Mouse (Mus musculus) midbrain, postnatal 0 days (tissue): Measurements from ENCODE around the gene Cd276. TPM values are rescaled to one million over a fixed set of nuclear protein-coding genes. Genes with fewer than 3 reads are reported as not detected.
A peak's percentile ranks its signal among the peaks of the same experiment; 100 is the strongest.

ENCODE experiments used
- ATAC-seq: fragments of 200-750 bp; cut with Nextera tagmentation; 2 replicates; pipeline ENCODE4 v1.8.0; 2017; ENCODE audit warnings: moderate number of reproducible peaks, mild to moderate bottlenecking, moderate TSS enrichment, moderate library complexity; ENCODE audit not compliant: low FRiP score
- DNase-seq: peaks from one replicate; pipeline ENCODE4 v3.0.0-alpha.2; 2015; ENCODE audit warnings: low spot score
- H3K27ac ChIP-seq: fragments of 300-500 bp; sonication (generic); 2 replicates; pipeline ENCODE4 v1.5.1; 2014; ENCODE audit warnings: low read depth, mild to moderate bottlenecking, low read length, mixed read lengths
- H3K27me3 ChIP-seq: fragments of 300-500 bp; sonication (generic); 2 replicates; pipeline ENCODE4 v1.6.1; 2014; ENCODE audit warnings: low read length, control low read depth, mixed read lengths; ENCODE audit not compliant: insufficient read depth
- H3K36me3 ChIP-seq: fragments of 300-500 bp; sonication (generic); 2 replicates; pipeline ENCODE4 v1.6.1; 2014; ENCODE audit warnings: low read length, control low read depth, mixed read lengths; ENCODE audit not compliant: insufficient read depth
- H3K4me1 ChIP-seq: fragments of 300-500 bp; sonication (generic); 2 replicates; pipeline ENCODE4 v1.6.1; 2014; ENCODE audit warnings: mild to moderate bottlenecking, control low read depth, antibody characterized with exemption, low read length, mixed read lengths; ENCODE audit not compliant: insufficient read depth
- H3K4me2 ChIP-seq: fragments of 300-500 bp; sonication (generic); 2 replicates; pipeline ENCODE4 v1.6.1; 2014; ENCODE audit warnings: low read depth, mild to moderate bottlenecking, low read length, mixed read lengths; ENCODE audit not compliant: poor library complexity, severe bottlenecking
- H3K4me3 ChIP-seq: fragments of 300-500 bp; sonication (generic); 2 replicates; pipeline ENCODE4 v1.5.1; 2014; ENCODE audit warnings: low read depth, mild to moderate bottlenecking, low read length, moderate library complexity
- H3K9ac ChIP-seq: fragments of 300-500 bp; sonication (generic); replicated peaks from 2 replicates; pipeline ENCODE4 v1.6.1; 2014; ENCODE audit warnings: mild to moderate bottlenecking, low read length, moderate library complexity, mixed read lengths; ENCODE audit not compliant: poor library complexity, severe bottlenecking
- H3K9me3 ChIP-seq: fragments of 300-500 bp; sonication (generic); 2 replicates; pipeline ENCODE4 v1.6.1; 2016; ENCODE audit warnings: low read length, control low read depth
- CTCF ChIP-seq: IDR thresholded peaks from 2 replicates; pipeline ENCODE4 v1.5.1; 2016; ENCODE audit warnings: antibody characterized with exemption, mild to moderate bottlenecking
- WGBS: fragments of 180-500 bp; shearing (Covaris S2); extraction: QIAGEN DNeasy Blood & Tissue Kit; methylation state at CpG from one replicate; pipeline ENCODE4 v1.1.7; 2014; 5-methylcytosine and 5-hydroxymethylcytosine counted together
- polyA plus RNA-seq: library from polyadenylated mRNA; unstranded; fragments of >200 nt; fragmentation: Nextera tagmentation; extraction: Ambion mirVana; gene quantifications from 2 replicates; pipeline ENCODE4 v1.2.1, GENCODE M21; 2015
- total RNA-seq: library from RNA; depleted of rRNA; stranded (reverse); fragments of >200 nt; gene quantifications from 2 replicates; pipeline ENCODE4 v1.2.3, GENCODE M21; 2014; rRNA removed

Gene Cd276
- total and polyA plus RNA-seq, 2 experiments from 2014 or later: 21.5 to 25.5 TPM

DNA sequence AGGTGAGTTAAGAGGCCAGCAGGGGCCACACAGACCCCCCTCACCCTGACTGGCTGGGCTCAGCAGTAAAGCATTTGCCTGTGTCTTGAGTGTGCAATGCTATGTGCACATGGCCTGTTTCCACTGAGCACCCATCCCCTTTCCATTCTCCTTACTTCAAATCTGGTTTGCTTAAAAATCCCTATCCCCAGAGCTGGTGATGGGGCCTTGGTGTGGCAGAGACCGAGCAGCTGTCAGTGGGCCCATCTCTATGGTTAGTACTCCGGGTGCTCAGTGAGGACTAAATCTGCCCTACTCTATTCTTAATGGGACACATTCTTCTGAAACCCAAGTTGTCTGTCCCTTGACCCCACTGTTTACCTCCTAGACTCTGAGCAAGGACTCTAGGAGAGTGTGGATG lies 64.8 kb downstream of the Cd276 start:
- peaks cover 6% of the 10 kb centered on the region; the same call in 1 of the 2 replicates for H3K36me3 ChIP-seq
- WGBS: 78% methylated on average over 2 of the region's 2 CpGs
- H3K4me2 ChIP-seq: peak overlapping the region; percentile 97
- no peak for TF ChIP-seq CTCF
- ATAC-seq (no peak), DNase-seq (no peak)
- H3K9ac ChIP-seq: peak overlapping the region; percentile 90; the same call in 1 of the 2 replicates
- peaks cover 6% of the 10 kb centered on the region for H3K4me1 ChIP-seq
- no peaks in the 10 kb centered on the region for H3K9me3 ChIP-seq
- H3K27me3 ChIP-seq: no peaks in the 10 kb centered on the region
- H3K4me3 ChIP-seq: peak overlapping the region; percentile 88
- H3K27ac ChIP-seq: no peak overlapping the region

- H3K27me3 ChIP-seq: no peaks in the 10 kb centered on the region
- H3K36me3 ChIP-seq: peaks cover 6% of the 10 kb centered on the region; the same call in 1 of the 2 replicates
- 0 out of 2 replicates have a peak overlapping the region, but pooled peaks have one; percentile 26 for H3K27ac ChIP-seq
- 9% methylated on average over 7 of the region's 7 CpGs for WGBS
- ATAC-seq (0 out of 2 replicates have a peak, but pooled peaks have one; percentile 7), DNase-seq (no peak)
- peak overlapping the region; percentile 88 for H3K4me3 ChIP-seq
- H3K9ac ChIP-seq: peak overlapping the region; percentile 90
- TF ChIP-seq CTCF: no peak
- peaks cover 6% of the 10 kb centered on the region for H3K4me1 ChIP-seq
- peak overlapping the region; percentile 97 for H3K4me2 ChIP-seq
- H3K9me3 ChIP-seq: no peaks in the 10 kb centered on the region
Measured at GRCm38 (mm10) chr9:58489865-58490165, 65.4 kb downstream of the Cd276 start.

GRCm38 (mm10) chr9:58489133-58489864 lies 65.9 kb downstream of the Cd276 start:
- peak; percentile 35 for ATAC-seq
- Histone ChIP-seq H3K4me3 (peak overlapping the region; percentile 88), H3K4me1 (peaks cover 6% of the 10 kb centered on the region), H3K27me3 (no peaks in the 10 kb centered on the region), H3K9me3 (no peaks in the 10 kb centered on the region), H3K27ac (peak overlapping the region; percentile 92), H3K4me2 (peak overlapping the region; percentile 97), H3K36me3 (peaks cover 6% of the 10 kb centered on the region; the same call in 1 of the 2 replicates), H3K9ac (peak overlapping the region; percentile 90)
- TF ChIP-seq CTCF: no peak
- 5% methylated on average over 13 of the region's 13 CpGs for WGBS
- DNase-seq: peak; percentile 39

GRCm38 (mm10) chr9:58487851-58488801 lies 67.1 kb downstream of the Cd276 start, which contains the start of gene Insyn1:
Gene Insyn1 (plus strand): TSS chr9:58488603.
- peak within 1 kb of the TSS; percentile 88 for H3K4me3 ChIP-seq
- peak within 1 kb of the TSS; percentile 97 for H3K4me2 ChIP-seq
- under 1% methylated on average over 64 of the region's 104 CpGs for WGBS
- no peaks in the 10 kb centered on the region for H3K9me3 ChIP-seq
- H3K36me3 ChIP-seq: peaks cover 5% of the 10 kb centered on the region; the same call in 1 of the 2 replicates
- peak within 1 kb of the TSS; percentile 92 for H3K27ac ChIP-seq
- ATAC-seq: peak; percentile 75
- peak; percentile 45 for TF ChIP-seq CTCF
- H3K4me1 ChIP-seq: peaks cover 6% of the 10 kb centered on the region
- no peaks in the 10 kb centered on the region for H3K27me3 ChIP-seq
- DNase-seq: peak; percentile 70
- H3K9ac ChIP-seq: peak within 1 kb of the TSS; percentile 90

GRCm38 (mm10) chr9:58487076-58487475 lies 68.2 kb downstream of the Cd276 start:
- Histone ChIP-seq H3K4me1 (peaks cover 6% of the 10 kb centered on the region), H3K36me3 (no peaks in the 10 kb centered on the region), H3K27me3 (no peaks in the 10 kb centered on the region), H3K4me2 (peak overlapping the region; percentile 97; the same call in 1 of the 2 replicates), H3K4me3 (no peak overlapping the region), H3K9me3 (no peaks in the 10 kb centered on the region), H3K27ac (no peak overlapping the region), H3K9ac (no peak overlapping the region)
- WGBS: 20% methylated on average over 3 of the region's 3 CpGs
- TF ChIP-seq CTCF: no peak
- ATAC-seq: no peak
- DNase-seq: no peak

Other genes with a start within 250 kb of the Cd276 start
- gene Loxl1, start 242.3 kb downstream of the Cd276 start, total RNA-seq: 5.9 and 10.6 TPM in 2 replicates
- gene Loxl1, start 242.3 kb downstream of the Cd276 start, polyA plus RNA-seq: 6.6 and 7.0 TPM in 2 replicates
- gene Tbc1d21, start 185.0 kb downstream of the Cd276 start, total RNA-seq: not detected in 2 replicates
- not detected in 2 replicates for gene Tbc1d21, start 185.0 kb downstream of the Cd276 start, polyA plus RNA-seq
- 118 and 131 TPM in 2 replicates for gene Insyn1, start 66.8 kb downstream of the Cd276 start, total RNA-seq
- 7.2 and 9.0 TPM in 2 replicates for gene Insyn1, start 66.8 kb downstream of the Cd276 start, polyA plus RNA-seq
- gene Nptn, start 26.8 kb upstream of the Cd276 start, total RNA-seq: 350 and 362 TPM in 2 replicates
- gene Nptn, start 26.8 kb upstream of the Cd276 start, polyA plus RNA-seq: 236 and 258 TPM in 2 replicates
- 0.16 and 1.1 TPM in 2 replicates for gene Rec114, start 188.5 kb upstream of the Cd276 start, total RNA-seq
- gene Rec114, start 188.5 kb upstream of the Cd276 start, polyA plus RNA-seq: 1.1 and 1.9 TPM in 2 replicates